Mouse (Mus musculus): ENCODE data around the gene Iqcf1. TPM values are rescaled to one million over a fixed set of nuclear protein-coding genes. Genes with fewer than 3 reads are reported as not detected.

Iqcf1 gene
- polyA plus RNA-seq, 1 experiment = 0.08 TPM

GRCm38 (mm10) chr9:106461641-106462429 is 37.9 kb upstream of the Iqcf1 start:
- Histone ChIP-seq H3K79me2 (ENCODE audit: control insufficient read depth, insufficient read depth) (peaks cover 41% of the 10 kb centered on the region), H3K4me3 (ENCODE audit: insufficient read depth, poor library complexity, severe bottlenecking) (no peak overlapping the region), H3ac (ENCODE audit: control insufficient read depth, insufficient read length, low read depth) (no peak overlapping the region), H3K79me3 (ENCODE audit: low read depth) (peaks cover 30% of the 10 kb centered on the region), H3K36me3 (ENCODE audit: control insufficient read depth, insufficient read depth) (peaks cover 65% of the 10 kb centered on the region), H3K27me3 (ENCODE audit: control insufficient read depth, insufficient read depth, insufficient read length) (no peaks in the 10 kb centered on the region)
- TF ChIP-seq MAX (IDR thresholded peaks at IDR 0.05) (no peak), USF1 (IDR thresholded peaks at IDR 0.05; ENCODE audit: low read depth) (no peak), MYOD1 (IDR thresholded peaks at IDR 0.05; ENCODE audit: control insufficient read depth, insufficient read length, low read depth) (no peak), MYOG (IDR thresholded peaks at IDR 0.05; ENCODE audit: control insufficient read depth, extremely low read depth, insufficient read length) (no peak), CTCF (IDR thresholded peaks at IDR 0.05; ENCODE audit: control insufficient read depth, insufficient read depth, insufficient read length) (no peak), FOSL1 (IDR thresholded peaks at IDR 0.05; ENCODE audit: insufficient read depth, low read length, poor library complexity, severe bottlenecking) (no peak), CEBPB (IDR thresholded peaks at IDR 0.05; ENCODE audit: low read depth) (no peak)

GRCm38 (mm10) chr9:106462430-106462800 is 37.4 kb upstream of the Iqcf1 start:
- Histone ChIP-seq H3K4me3 (ENCODE audit: insufficient read depth, poor library complexity, severe bottlenecking) (no peak overlapping the region), H3K79me2 (ENCODE audit: control insufficient read depth, insufficient read depth) (peaks cover 35% of the 10 kb centered on the region), H3ac (ENCODE audit: control insufficient read depth, insufficient read length, low read depth) (no peak overlapping the region), H3K79me3 (ENCODE audit: low read depth) (peaks cover 24% of the 10 kb centered on the region), H3K36me3 (ENCODE audit: control insufficient read depth, insufficient read depth) (peaks cover 65% of the 10 kb centered on the region), H3K27me3 (ENCODE audit: control insufficient read depth, insufficient read depth, insufficient read length) (no peaks in the 10 kb centered on the region)
- TF ChIP-seq MAX (IDR thresholded peaks at IDR 0.05) (no peak), MYOG (IDR thresholded peaks at IDR 0.05; ENCODE audit: control insufficient read depth, extremely low read depth, insufficient read length) (no peak), FOSL1 (IDR thresholded peaks at IDR 0.05; ENCODE audit: insufficient read depth, low read length, poor library complexity, severe bottlenecking) (no peak), USF1 (IDR thresholded peaks at IDR 0.05; ENCODE audit: low read depth) (no peak)

- peaks cover 14% of the 10 kb centered on the region for H3K79me3 ChIP-seq (ENCODE audit: low read depth)
- H3K27me3 ChIP-seq (ENCODE audit: control insufficient read depth, insufficient read depth, insufficient read length) = no peaks in the 10 kb centered on the region
- no peak for TF ChIP-seq MYOD1 (IDR thresholded peaks at IDR 0.05; ENCODE audit: control insufficient read depth, insufficient read length, low read depth)
- no peak for TF ChIP-seq FOSL1 (IDR thresholded peaks at IDR 0.05; ENCODE audit: insufficient read depth, low read length, poor library complexity, severe bottlenecking)
- TF ChIP-seq MAX (IDR thresholded peaks at IDR 0.05) = no peak
- TF ChIP-seq CEBPB (IDR thresholded peaks at IDR 0.05; ENCODE audit: low read depth) = no peak
- TF ChIP-seq MYOG (IDR thresholded peaks at IDR 0.05; ENCODE audit: control insufficient read depth, extremely low read depth, insufficient read length) = no peak
- TF ChIP-seq CTCF (IDR thresholded peaks at IDR 0.05; ENCODE audit: control insufficient read depth, insufficient read depth, insufficient read length) = no peak
- TF ChIP-seq USF1 (IDR thresholded peaks at IDR 0.05; ENCODE audit: low read depth) = no peak
- H3K79me2 ChIP-seq (ENCODE audit: control insufficient read depth, insufficient read depth) = peaks cover 25% of the 10 kb centered on the region
- H3ac ChIP-seq (ENCODE audit: control insufficient read depth, insufficient read length, low read depth) = no peak overlapping the region
- peaks cover 58% of the 10 kb centered on the region for H3K36me3 ChIP-seq (ENCODE audit: control insufficient read depth, insufficient read depth)
- H3K4me3 ChIP-seq (ENCODE audit: insufficient read depth, poor library complexity, severe bottlenecking) = no peak overlapping the region
Measured at GRCm38 (mm10) chr9:106463122-106464063, 36.4 kb upstream of the Iqcf1 start.

- Histone ChIP-seq H3K79me2 (ENCODE audit: control insufficient read depth, insufficient read depth) (peaks cover 10% of the 10 kb centered on the region), H3K4me3 (ENCODE audit: insufficient read depth, poor library complexity, severe bottlenecking) (no peak overlapping the region), H3K27me3 (ENCODE audit: control insufficient read depth, insufficient read depth, insufficient read length) (no peaks in the 10 kb centered on the region), H3K36me3 (ENCODE audit: control insufficient read depth, insufficient read depth) (peaks cover 46% of the 10 kb centered on the region), H3ac (ENCODE audit: control insufficient read depth, insufficient read length, low read depth) (no peak overlapping the region), H3K79me3 (ENCODE audit: low read depth) (peaks cover 3% of the 10 kb centered on the region)
- TF ChIP-seq CEBPB (IDR thresholded peaks at IDR 0.05; ENCODE audit: low read depth) = no peak
- TF ChIP-seq CTCF (IDR thresholded peaks at IDR 0.05; ENCODE audit: control insufficient read depth, insufficient read depth, insufficient read length) = no peak
- no peak for TF ChIP-seq USF1 (IDR thresholded peaks at IDR 0.05; ENCODE audit: low read depth)
Measured at GRCm38 (mm10) chr9:106464751-106465541, 34.8 kb upstream of the Iqcf1 start.

GRCm38 (mm10) chr9:106465571-106466200 is 34.1 kb upstream of the Iqcf1 start, which contains the start of gene Gpr62:
TSS of gene Gpr62 (minus strand) at chr9:106465938.
- Histone ChIP-seq H3K27me3 (ENCODE audit: control insufficient read depth, insufficient read depth, insufficient read length) (no peaks in the 10 kb centered on the region), H3K4me3 (ENCODE audit: insufficient read depth, poor library complexity, severe bottlenecking) (no peak within 1 kb of the TSS), H3K79me2 (ENCODE audit: control insufficient read depth, insufficient read depth) (peaks cover 3% of the 10 kb centered on the region), H3ac (ENCODE audit: control insufficient read depth, insufficient read length, low read depth) (no peak within 1 kb of the TSS), H3K79me3 (ENCODE audit: low read depth) (no peaks in the 10 kb centered on the region), H3K36me3 (ENCODE audit: control insufficient read depth, insufficient read depth) (peaks cover 39% of the 10 kb centered on the region)
- no peak for TF ChIP-seq MYOD1 (IDR thresholded peaks at IDR 0.05; ENCODE audit: control insufficient read depth, insufficient read length, low read depth)
- no peak for TF ChIP-seq USF1 (IDR thresholded peaks at IDR 0.05; ENCODE audit: low read depth)
- no peak for TF ChIP-seq CTCF (IDR thresholded peaks at IDR 0.05; ENCODE audit: control insufficient read depth, insufficient read depth, insufficient read length)
- TF ChIP-seq MAX (IDR thresholded peaks at IDR 0.05) = no peak
- TF ChIP-seq MYOG (IDR thresholded peaks at IDR 0.05; ENCODE audit: control insufficient read depth, extremely low read depth, insufficient read length) = no peak
- no peak for TF ChIP-seq FOSL1 (IDR thresholded peaks at IDR 0.05; ENCODE audit: insufficient read depth, low read length, poor library complexity, severe bottlenecking)
- no peak for TF ChIP-seq CEBPB (IDR thresholded peaks at IDR 0.05; ENCODE audit: low read depth)

Data from C2C12 (cell line).